In genomic region chr5:27424484-27425080, GRCm38 (mm10) we compare ENCODE assay signal across 23 mouse cellular contexts.
DNase-seq lines count a peak whose midpoint lies in the region; ATAC-seq lines count a peak whose summit lies in the region.
"Had no signal": no experiment of that assay in that cellular context is flagged by ENCODE, and none has a peak within 500 bp of the region (broad histone marks: within the 10 kb centered on the region; RNA-seq: fewer than 3 reads in every experiment).

No protein-coding gene starts in this region.

- peak overlapping the region; percentile 17; the same call in 1 of the 2 replicates for H3K27ac ChIP-seq in hindbrain, embryonic 15.5 days (replicated peaks)
- no peak overlapping the region for H3K27ac ChIP-seq in hindbrain, embryonic 10.5 days
- H3K27ac ChIP-seq: kidney, postnatal 0 days; limb, embryonic 12.5 days; midbrain, embryonic 10.5 days; neural tube, embryonic 15.5 days had no signal

- H3K4me3 ChIP-seq in hindbrain, embryonic 15.5 days, result no peak overlapping the region
- no peak overlapping the region for H3K4me3 ChIP-seq in hindbrain, embryonic 10.5 days
- H3K4me3 ChIP-seq: limb, embryonic 12.5 days; midbrain, embryonic 10.5 days; neural tube, embryonic 15.5 days had no signal

- no peaks in the 10 kb centered on the region for H3K4me1 ChIP-seq in hindbrain, embryonic 15.5 days (replicated peaks)
- no peaks in the 10 kb centered on the region for H3K4me1 ChIP-seq in hindbrain, embryonic 10.5 days (replicated peaks)
- H3K4me1 ChIP-seq: limb, embryonic 12.5 days; midbrain, embryonic 10.5 days had no signal

- H3K27me3 ChIP-seq in hindbrain, embryonic 15.5 days, result no peaks in the 10 kb centered on the region
- no peaks in the 10 kb centered on the region for H3K27me3 ChIP-seq in hindbrain, embryonic 10.5 days (ENCODE audit: insufficient read depth, poor library complexity, severe bottlenecking)
- H3K27me3 ChIP-seq: limb, embryonic 12.5 days; neural tube, embryonic 15.5 days had no signal

- peak; percentile 55 for ATAC-seq in hindbrain, embryonic 15.5 days (ENCODE audit: low FRiP score, low read depth)
- ATAC-seq: CD4-positive, CD25-positive, alpha-beta regulatory T cell, adult 4 months; forebrain, postnatal 0 days; inflammation-experienced regulatory T-cells, adult 6 months; liver, postnatal 0 days; lung, postnatal 0 days had no signal

- no peak for DNase-seq in hindbrain, embryonic 10.5 days (ENCODE audit: low spot score)
- DNase-seq in brain, adult 2 months (ENCODE audit: low read depth, low spot score), result peak; percentile 88
- peak; percentile 78 for DNase-seq in cerebellum, adult 11-12 months
- DNase-seq in cerebellum, postnatal 10 days, result peak; percentile 86 to 90
- DNase-seq in c-Kit-positive CD71-positive TER-119-positive erythroid progenitor cells, embryonic 14.5 days (ENCODE audit: low spot score), result no peak
- DNase-seq in kidney, adult 18-20 months, result no peak
- DNase-seq: adrenal gland, postnatal 36 days; forebrain, postnatal 0 days; gastrocnemius, postnatal 36 days; heart, postnatal 4 days; kidney, adult 2 months; liver, postnatal 0 days; right cerebral cortex, adult 18-20 months; thymus, adult 2 months had no signal

- no peak overlapping the region for H3K4me2 ChIP-seq in hindbrain, embryonic 15.5 days
- H3K4me2 ChIP-seq: limb, embryonic 12.5 days; liver, embryonic 11.5 days; neural tube, embryonic 15.5 days had no signal

- H3K9ac ChIP-seq in hindbrain, embryonic 15.5 days, result no peak overlapping the region
- H3K9ac ChIP-seq: forebrain, postnatal 0 days; limb, embryonic 12.5 days; liver, postnatal 0 days; neural tube, embryonic 15.5 days had no signal

- H3K36me3 ChIP-seq in hindbrain, embryonic 15.5 days, result 0 out of 2 replicates have a peak, but pooled peaks cover 3% of the 10 kb centered on the region
- no peaks in the 10 kb centered on the region for H3K36me3 ChIP-seq in hindbrain, embryonic 10.5 days
- H3K36me3 ChIP-seq: limb, embryonic 12.5 days; midbrain, embryonic 10.5 days; neural tube, embryonic 15.5 days had no signal

- no peaks in the 10 kb centered on the region for H3K9me3 ChIP-seq in hindbrain, embryonic 15.5 days
- no peaks in the 10 kb centered on the region for H3K9me3 ChIP-seq in hindbrain, embryonic 10.5 days
- H3K9me3 ChIP-seq: limb, embryonic 12.5 days; midbrain, embryonic 10.5 days; neural tube, embryonic 15.5 days had no signal

- WGBS in hindbrain, embryonic 15.5 days, result 65% methylated on average over 3 of the region's 3 CpGs
- 73% methylated on average over 3 of the region's 3 CpGs for WGBS in hindbrain, embryonic 10.5 days

Comparison
In these comparisons a context has a peak if more than half of its experiments do, and no peak if none do; other contexts are left out.
1. DNase-seq: peak in brain, adult 2 months (single experiment), cerebellum, adult 11-12 months (single experiment) and cerebellum, postnatal 10 days (2 of 2); none in hindbrain, embryonic 10.5 days (single experiment), c-Kit-positive CD71-positive TER-119-positive erythroid progenitor cells, embryonic 14.5 days (single experiment) and kidney, adult 18-20 months (single experiment).